Mouse (Mus musculus) WW6 (cell line): ENCODE results near the gene Slc1a3.

ENCODE experiments used
- DNase-seq: peaks from one replicate; pipeline ENCODE4 v3.0.0-alpha.2; 2013; ENCODE audit warnings: low read depth, low spot score

Slc1a3 gene

GRCm38 (mm10) chr15:8710146-8711006 lies at the start of gene Slc1a3:
Gene Slc1a3 (minus strand): TSS chr15:8710764.
- no peak for DNase-seq

GRCm38 (mm10) chr15:8759026-8759425 lies 48.5 kb upstream of the Slc1a3 start:
- no peak for DNase-seq

DNA sequence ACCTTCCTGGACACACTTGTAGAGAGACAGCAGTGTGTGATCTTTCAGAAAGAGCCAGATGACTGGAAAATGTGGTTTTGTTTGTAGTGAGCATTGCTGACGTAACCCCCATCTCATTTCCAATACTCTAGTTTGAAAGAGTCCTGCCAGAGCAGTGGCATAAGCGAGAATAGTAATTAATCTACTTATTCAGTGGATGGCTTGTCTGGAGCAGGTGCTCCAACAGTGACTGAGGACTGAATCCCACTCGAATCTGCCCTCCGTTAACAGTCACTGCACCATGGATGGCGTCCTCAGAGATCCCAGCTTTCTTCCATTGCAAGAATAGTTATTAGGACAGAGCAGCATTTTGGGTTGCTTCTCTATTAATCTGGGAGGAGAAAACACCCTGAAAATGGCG lies 45.9 kb upstream of the Slc1a3 start:
- no peak for DNase-seq

DNA sequence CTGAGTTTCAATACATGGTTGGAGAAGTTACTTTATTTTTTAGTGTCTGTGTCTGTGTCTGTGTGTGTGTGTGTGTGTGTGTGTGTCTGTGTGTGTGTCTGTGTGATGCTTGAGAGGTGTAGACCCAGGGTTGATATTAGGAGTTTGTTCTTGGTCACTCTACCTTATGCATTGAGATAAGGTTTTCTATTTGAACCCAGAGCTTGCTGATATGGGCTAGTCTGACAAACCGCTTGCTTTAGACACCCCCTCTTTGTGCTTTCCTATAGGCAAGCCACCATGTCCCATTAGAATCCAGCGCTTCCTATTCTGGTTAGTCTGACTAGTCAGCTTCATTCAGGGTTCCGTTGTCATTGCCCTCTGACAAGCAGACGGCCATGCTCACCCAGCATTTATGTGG lies 39.2 kb upstream of the Slc1a3 start:
- DNase-seq: no peak

GRCm38 (mm10) chr15:8748771-8749170 lies 38.2 kb upstream of the Slc1a3 start:
- DNase-seq: no peak

- DNase-seq: no peak
These were observed 31.0 kb upstream of the Slc1a3 start for GRCm38 (mm10) chr15:8741593-8741992.

GRCm38 (mm10) chr15:8740724-8741123 lies 30.2 kb upstream of the Slc1a3 start:
- DNase-seq: no peak

DNA sequence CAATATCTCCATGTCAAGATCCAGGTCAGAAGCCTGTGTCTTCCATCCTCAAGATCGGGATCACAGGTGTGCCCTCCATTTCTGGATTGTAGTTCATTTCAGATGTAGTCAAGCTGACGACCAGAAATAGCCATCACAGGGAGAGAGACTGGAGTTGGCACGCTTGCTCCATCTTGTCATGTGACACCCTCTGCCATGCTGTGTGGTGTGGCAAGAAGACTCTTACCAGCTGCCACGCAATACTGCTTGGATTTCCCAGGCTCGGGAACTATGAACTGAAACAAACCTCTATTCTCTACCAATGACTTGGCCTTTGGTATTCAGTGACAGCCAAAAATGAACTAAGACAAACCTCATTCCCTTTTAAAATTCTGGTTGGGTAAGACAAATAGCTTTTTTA lies 27.6 kb upstream of the Slc1a3 start:
- no peak for DNase-seq

- no peak for DNase-seq
These were observed 23.8 kb upstream of the Slc1a3 start for GRCm38 (mm10) chr15:8734363-8734739.

GRCm38 (mm10) chr15:8733669-8734362 lies 23.3 kb upstream of the Slc1a3 start:
- no peak for DNase-seq

DNA sequence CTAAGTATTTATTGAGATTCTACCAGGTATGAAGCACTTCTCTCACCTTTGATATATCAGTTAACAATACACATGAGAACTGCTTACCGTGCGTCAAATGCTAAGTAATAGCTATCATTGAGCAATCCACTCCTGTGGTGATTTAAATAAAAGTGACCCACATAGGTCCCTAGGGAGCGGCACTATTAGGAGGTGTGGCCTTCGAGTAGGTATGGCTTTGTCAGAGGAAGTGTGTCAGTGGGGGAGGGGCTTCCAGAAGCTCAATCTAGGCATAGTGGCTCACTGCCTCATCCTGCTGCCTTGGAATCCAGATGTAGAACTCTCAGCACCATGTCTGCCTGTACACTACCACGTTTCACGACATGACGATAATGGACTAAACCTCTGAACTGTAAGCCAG lies 18.3 kb upstream of the Slc1a3 start:
- DNase-seq: no peak

GRCm38 (mm10) chr15:8722386-8723100 lies 12.0 kb upstream of the Slc1a3 start:
- no peak for DNase-seq

- DNase-seq: no peak
These were observed 11.2 kb upstream of the Slc1a3 start for GRCm38 (mm10) chr15:8721746-8722145.

DNA sequence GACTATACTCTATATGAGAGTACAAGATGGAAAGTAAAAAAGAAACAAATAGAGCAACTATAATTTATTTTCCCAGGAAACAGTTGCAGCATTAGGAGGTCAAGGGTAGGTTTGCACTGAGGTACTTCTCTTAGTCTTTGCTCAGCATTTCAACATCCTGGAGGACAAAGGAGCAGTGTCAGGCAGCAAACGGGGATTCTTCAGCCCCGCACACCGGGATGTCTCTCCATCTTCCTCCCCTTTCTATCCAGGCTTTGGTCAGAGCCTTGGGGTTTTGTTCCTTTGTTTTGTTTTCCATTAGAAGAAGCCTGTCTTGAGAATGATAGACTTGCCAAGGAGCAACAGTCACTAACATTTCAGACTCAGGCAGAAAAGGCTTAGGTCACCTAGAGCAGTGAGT lies 10.4 kb upstream of the Slc1a3 start:
- DNase-seq: no peak

GRCm38 (mm10) chr15:8718496-8718895 lies 7.9 kb upstream of the Slc1a3 start:
- no peak for DNase-seq

GRCm38 (mm10) chr15:8717021-8717571 lies 6.5 kb upstream of the Slc1a3 start:
- DNase-seq: no peak

DNA sequence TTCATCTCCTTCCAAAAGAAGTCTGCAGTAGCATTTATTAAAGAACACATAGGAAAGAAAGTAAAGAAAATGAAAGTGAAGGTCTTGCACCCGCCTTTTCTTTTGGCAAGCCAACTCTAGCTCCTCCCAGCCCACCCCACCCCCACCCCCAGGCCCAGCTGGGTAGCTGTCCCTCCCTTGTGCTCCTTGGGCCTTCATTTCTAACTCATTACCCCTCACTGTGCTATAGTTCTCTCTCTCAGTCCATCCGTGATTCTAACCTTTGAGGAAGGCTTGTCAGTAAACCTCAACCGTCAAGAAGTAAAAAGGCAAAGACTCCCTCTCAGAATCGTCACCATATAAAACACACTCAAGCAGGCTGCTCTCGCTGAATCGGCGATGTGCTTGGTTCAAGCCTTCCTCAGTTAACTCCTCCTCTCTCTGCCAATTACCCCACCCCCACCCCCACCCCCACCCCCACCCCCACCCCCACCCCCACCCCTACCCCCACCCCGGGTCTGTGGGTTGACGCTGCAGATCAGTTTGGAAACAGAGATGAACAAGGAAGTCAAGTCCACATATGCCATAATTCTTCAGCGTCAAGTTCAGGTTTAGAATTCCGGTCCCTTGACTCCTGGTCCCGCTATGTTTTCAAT lies 5.9 kb upstream of the Slc1a3 start:
- no peak for DNase-seq

GRCm38 (mm10) chr15:8715666-8716065 lies 5.1 kb upstream of the Slc1a3 start:
- DNase-seq: no peak

GRCm38 (mm10) chr15:8712433-8712984 lies 1.9 kb upstream of the Slc1a3 start:
- DNase-seq: no peak

- no peak for DNase-seq
These were observed 1.2 kb upstream of the Slc1a3 start for GRCm38 (mm10) chr15:8711630-8712310.

DNA sequence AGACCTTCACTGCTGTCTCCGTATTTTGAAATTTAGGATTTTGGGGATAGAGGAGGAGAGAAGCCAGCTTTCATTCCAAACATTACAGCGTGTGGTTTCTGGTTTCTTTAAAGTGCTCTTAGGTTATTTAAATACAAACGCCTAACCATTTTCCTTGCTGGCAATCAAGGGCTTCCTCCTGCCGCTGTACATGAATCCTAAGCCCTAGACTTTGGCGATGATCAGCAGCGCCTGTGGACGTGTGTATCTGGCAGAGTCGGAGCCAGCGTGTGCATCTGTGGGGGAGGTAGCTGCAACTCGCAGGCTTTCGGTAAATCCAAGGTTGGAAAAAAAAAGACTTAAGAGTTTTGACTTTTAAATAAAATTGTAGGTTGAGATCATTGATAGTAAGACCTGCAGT lies 986 bp downstream of the Slc1a3 start:
- DNase-seq: no peak
